Mouse (Mus musculus): ENCODE measurements around the gene Daam2.

- TF ChIP-seq CTCF (IDR thresholded peaks at IDR 0.05; ENCODE audit: extremely low read depth, insufficient read length, insufficient replicate concordance, low read depth, low read length): no peak
- no peak for TF ChIP-seq POLR2A (IDR thresholded peaks at IDR 0.05; ENCODE audit: low read depth, low read length)
Observed at GRCm38 (mm10) chr17:49563416-49563780, 745 bp downstream of the Daam2 start.
